Mouse (Mus musculus): ENCODE results near the gene P2rx7. TPM values are rescaled to one million over a fixed set of nuclear protein-coding genes. Genes with fewer than 3 reads are reported as not detected.

The P2rx7 gene
- polyA plus RNA-seq, 1 experiment from 2014 or later: 4.0 TPM

Small RNA genes within 50 kb of the gene (microRNA-seq; reads per million reads assigned to microRNA genes)
- not detected for gene Mir8115

Other genes starting within 250 kb of the P2rx7 start
- 27.2 and 28.8 TPM in 2 replicates for gene Anapc7, start 222.2 kb upstream of the P2rx7 start, polyA plus RNA-seq (2014; fragmentation: Nextera tagmentation; extraction: Ambion mirVana)
- 74.1 and 74.7 TPM in 2 replicates for gene Atp2a2, start 141.7 kb upstream of the P2rx7 start, polyA plus RNA-seq (2014; fragmentation: Nextera tagmentation; extraction: Ambion mirVana)
- gene Ift81, start 29.4 kb upstream of the P2rx7 start, polyA plus RNA-seq (2014; fragmentation: Nextera tagmentation; extraction: Ambion mirVana): 60.5 and 61.9 TPM in 2 replicates
- gene P2rx4, start 63.6 kb downstream of the P2rx7 start, polyA plus RNA-seq (2014; fragmentation: Nextera tagmentation; extraction: Ambion mirVana): 14.8 and 16.0 TPM in 2 replicates
- 57.2 and 59.2 TPM in 2 replicates for gene Camkk2, start 135.5 kb downstream of the P2rx7 start, polyA plus RNA-seq (2014; fragmentation: Nextera tagmentation; extraction: Ambion mirVana)
- gene Anapc5, start 177.4 kb downstream of the P2rx7 start, polyA plus RNA-seq (2014; fragmentation: Nextera tagmentation; extraction: Ambion mirVana): 487 and 525 TPM in 2 replicates
- 46.2 and 54.8 TPM in 2 replicates for gene Rnf34, start 206.1 kb downstream of the P2rx7 start, polyA plus RNA-seq (2014; fragmentation: Nextera tagmentation; extraction: Ambion mirVana)